Mouse (Mus musculus): ENCODE results near the gene Taar5. TPM values are rescaled to one million over a fixed set of nuclear protein-coding genes. Genes with fewer than 3 reads are reported as not detected.
A peak's percentile ranks its signal among the peaks of the same experiment; 100 is the strongest.

Gene Taar5
- polyA plus RNA-seq, 1 experiment from 2014 or later, result not detected

- ATAC-seq (ENCODE audit: insufficient number of reproducible peaks, insufficient read depth, low FRiP score, low read depth), result peak; percentile 31; the same call in 1 of the 2 replicates
- no peaks in the 10 kb centered on the region for H3K4me1 ChIP-seq (ENCODE audit: control insufficient read depth in 2 of 2, insufficient read depth in 2 of 2, low read length in 2 of 2)
- no peaks in the 10 kb centered on the region for H3K27me3 ChIP-seq (ENCODE audit: control insufficient read depth, insufficient read depth, low read length)
- H3K9ac ChIP-seq (ENCODE audit: low read length), result no peak overlapping the region
- no peak overlapping the region for H3K4me2 ChIP-seq (ENCODE audit: low read length)
- WGBS, result 35% methylated on average over 16 of the region's 16 CpGs
- H3K4me3 ChIP-seq (ENCODE audit: control insufficient read depth in 1 of 2, insufficient read depth in 1 of 2, low read depth in 1 of 2, low read length in 2 of 2), result no peak overlapping the region
- H3K9me3 ChIP-seq (ENCODE audit: control insufficient read depth, low read length), result no peaks in the 10 kb centered on the region
- no peaks in the 10 kb centered on the region for H3K36me3 ChIP-seq (ENCODE audit: control insufficient read depth, insufficient read depth, low read length)
- no peak overlapping the region for H3K27ac ChIP-seq (replicated peaks in 1 of 2; ENCODE audit: control insufficient read depth in 1 of 2, insufficient read depth in 1 of 2, low read depth in 2 of 2, low read length in 2 of 2)
Observed at GRCm38 (mm10) chr10:23978901-23979705, 8.6 kb downstream of the Taar5 start.

DNA sequence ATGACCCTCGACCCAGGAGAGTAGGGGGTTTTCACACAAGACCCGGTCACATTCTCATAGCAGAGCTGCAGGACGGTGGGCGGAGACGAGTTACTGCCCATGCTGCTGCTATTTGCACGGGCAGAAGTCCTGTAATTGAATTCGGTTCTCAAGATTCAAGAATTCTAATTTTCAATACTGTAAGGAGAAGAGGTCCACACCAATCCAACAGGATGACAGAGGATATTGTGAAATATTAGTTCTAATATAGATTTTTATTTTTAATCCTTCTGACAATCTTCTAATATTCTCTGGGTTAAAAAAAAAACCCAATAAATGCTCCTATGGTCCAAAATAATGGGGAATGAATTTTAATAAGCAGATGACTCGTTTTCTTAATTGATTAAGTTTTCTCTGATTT lies 15.0 kb downstream of the Taar5 start, which contains the start of gene Taar6:
TSS of gene Taar6 (minus strand) at position 101 of the 400 bp plus-strand sequence.
- 68% methylated on average over 8 of the region's 8 CpGs for WGBS
- no peak for ATAC-seq (ENCODE audit: insufficient number of reproducible peaks, insufficient read depth, low FRiP score, low read depth)
- Histone ChIP-seq H3K27ac (replicated peaks in 1 of 2; ENCODE audit: control insufficient read depth in 1 of 2, insufficient read depth in 1 of 2, low read depth in 2 of 2, low read length in 2 of 2) (no peak within 1 kb of the TSS), H3K4me1 (ENCODE audit: control insufficient read depth in 2 of 2, insufficient read depth in 2 of 2, low read length in 2 of 2) (no peaks in the 10 kb centered on the region), H3K9ac (ENCODE audit: low read length) (no peak within 1 kb of the TSS), H3K4me3 (ENCODE audit: control insufficient read depth in 1 of 2, insufficient read depth in 1 of 2, low read depth in 1 of 2, low read length in 2 of 2) (no peak within 1 kb of the TSS), H3K27me3 (ENCODE audit: control insufficient read depth, insufficient read depth, low read length) (no peaks in the 10 kb centered on the region), H3K4me2 (ENCODE audit: low read length) (no peak within 1 kb of the TSS), H3K36me3 (ENCODE audit: control insufficient read depth, insufficient read depth, low read length) (no peaks in the 10 kb centered on the region), H3K9me3 (ENCODE audit: control insufficient read depth, low read length) (no peaks in the 10 kb centered on the region)

DNA sequence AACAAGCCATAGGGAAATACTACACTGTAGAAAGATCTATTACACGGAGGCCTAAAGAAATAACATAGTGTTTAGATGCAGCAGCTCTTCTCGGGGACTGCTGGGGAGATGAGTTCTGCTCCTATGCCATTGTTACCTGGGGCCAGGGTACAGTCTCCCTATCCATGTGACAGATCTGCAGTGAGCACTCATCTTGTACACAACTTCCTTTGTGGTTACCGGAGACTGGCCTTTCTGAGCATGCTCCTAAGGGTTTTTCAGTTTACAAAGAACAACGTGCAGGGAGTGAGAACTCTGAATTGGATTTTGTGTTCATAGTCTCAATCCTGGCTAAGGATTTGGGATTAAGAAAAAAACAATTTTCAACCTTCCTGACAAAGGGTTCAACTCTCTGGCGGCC lies 15.9 kb downstream of the Taar5 start:
- H3K9ac ChIP-seq (ENCODE audit: low read length), result no peak overlapping the region
- H3K27ac ChIP-seq (replicated peaks in 1 of 2; ENCODE audit: control insufficient read depth in 1 of 2, insufficient read depth in 1 of 2, low read depth in 2 of 2, low read length in 2 of 2), result no peak overlapping the region
- H3K27me3 ChIP-seq (ENCODE audit: control insufficient read depth, insufficient read depth, low read length), result no peaks in the 10 kb centered on the region
- H3K4me3 ChIP-seq (ENCODE audit: control insufficient read depth in 1 of 2, insufficient read depth in 1 of 2, low read depth in 1 of 2, low read length in 2 of 2), result no peak overlapping the region
- no peak overlapping the region for H3K4me2 ChIP-seq (ENCODE audit: low read length)
- no peaks in the 10 kb centered on the region for H3K36me3 ChIP-seq (ENCODE audit: control insufficient read depth, insufficient read depth, low read length)
- no peaks in the 10 kb centered on the region for H3K4me1 ChIP-seq (ENCODE audit: control insufficient read depth in 2 of 2, insufficient read depth in 2 of 2, low read length in 2 of 2)
- no peaks in the 10 kb centered on the region for H3K9me3 ChIP-seq (ENCODE audit: control insufficient read depth, low read length)
- WGBS, result 72% methylated on average over 5 of the region's 5 CpGs
- no peak for ATAC-seq (ENCODE audit: insufficient number of reproducible peaks, insufficient read depth, low FRiP score, low read depth)

DNA sequence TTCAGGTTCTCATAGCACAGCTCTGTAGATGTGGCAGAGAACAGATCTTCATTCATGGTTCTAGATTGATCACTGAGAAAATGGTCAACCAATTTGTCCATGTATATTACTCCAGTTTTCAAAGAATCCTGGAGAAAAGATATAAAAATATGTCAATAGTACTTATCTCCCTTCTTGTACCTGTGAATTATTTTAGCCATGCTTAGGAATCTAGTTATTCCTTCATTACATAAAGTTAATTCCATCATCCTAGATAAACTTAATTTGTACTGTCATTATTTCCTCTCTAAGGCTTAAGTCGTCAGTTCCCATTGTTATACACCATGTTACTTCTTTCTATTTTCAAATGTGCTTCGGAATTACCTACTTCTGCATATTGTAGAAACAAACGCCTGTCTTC lies 22.9 kb downstream of the Taar5 start, which contains the start of gene Taar7a:
TSS of gene Taar7a (minus strand) at position 101 of the 400 bp plus-strand sequence.
- no peak within 1 kb of the TSS for H3K4me2 ChIP-seq (ENCODE audit: low read length)
- no peak for ATAC-seq (ENCODE audit: insufficient number of reproducible peaks, insufficient read depth, low FRiP score, low read depth)
- H3K36me3 ChIP-seq (ENCODE audit: control insufficient read depth, insufficient read depth, low read length), result no peaks in the 10 kb centered on the region
- H3K27ac ChIP-seq (replicated peaks in 1 of 2; ENCODE audit: control insufficient read depth in 1 of 2, insufficient read depth in 1 of 2, low read depth in 2 of 2, low read length in 2 of 2), result no peak within 1 kb of the TSS
- no peaks in the 10 kb centered on the region for H3K9me3 ChIP-seq (ENCODE audit: control insufficient read depth, low read length)
- no peak within 1 kb of the TSS for H3K9ac ChIP-seq (ENCODE audit: low read length)
- H3K4me1 ChIP-seq (ENCODE audit: control insufficient read depth in 2 of 2, insufficient read depth in 2 of 2, low read length in 2 of 2), result no peaks in the 10 kb centered on the region
- H3K27me3 ChIP-seq (ENCODE audit: control insufficient read depth, insufficient read depth, low read length), result no peaks in the 10 kb centered on the region
- 84% methylated on average over 3 of the region's 3 CpGs for WGBS
- H3K4me3 ChIP-seq (ENCODE audit: control insufficient read depth in 1 of 2, insufficient read depth in 1 of 2, low read depth in 1 of 2, low read length in 2 of 2), result no peak within 1 kb of the TSS

DNA sequence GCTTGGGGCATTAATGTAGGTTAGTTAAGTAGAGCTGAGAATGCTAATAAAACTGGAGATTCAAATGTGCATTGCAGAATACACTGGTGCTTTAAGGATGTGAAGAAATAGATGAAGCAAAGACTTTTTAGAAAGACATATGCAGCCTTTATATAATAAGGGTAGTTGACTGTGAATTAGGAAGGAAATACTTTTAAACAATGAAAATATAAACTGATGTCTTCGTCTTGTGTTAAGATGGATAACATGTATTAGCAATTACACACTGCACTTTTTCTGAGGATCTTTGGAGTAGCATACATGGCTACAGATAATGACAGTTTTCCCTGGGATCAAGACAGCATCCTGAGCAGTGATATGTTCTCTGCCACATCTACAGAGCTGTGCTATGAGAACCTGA lies 29.1 kb downstream of the Taar5 start, which contains the start of gene Taar7b:
TSS of gene Taar7b (plus strand) at position 301 of the 400 bp plus-strand sequence.
- no peaks in the 10 kb centered on the region for H3K9me3 ChIP-seq (ENCODE audit: control insufficient read depth, low read length)
- H3K4me3 ChIP-seq (ENCODE audit: control insufficient read depth in 1 of 2, insufficient read depth in 1 of 2, low read depth in 1 of 2, low read length in 2 of 2), result no peak within 1 kb of the TSS
- H3K4me1 ChIP-seq (ENCODE audit: control insufficient read depth in 2 of 2, insufficient read depth in 2 of 2, low read length in 2 of 2), result no peaks in the 10 kb centered on the region
- no peaks in the 10 kb centered on the region for H3K27me3 ChIP-seq (ENCODE audit: control insufficient read depth, insufficient read depth, low read length)
- H3K4me2 ChIP-seq (ENCODE audit: low read length), result no peak within 1 kb of the TSS
- 68% methylated on average over 1 of the region's 1 CpGs for WGBS
- no peak within 1 kb of the TSS for H3K27ac ChIP-seq (replicated peaks in 1 of 2; ENCODE audit: control insufficient read depth in 1 of 2, insufficient read depth in 1 of 2, low read depth in 2 of 2, low read length in 2 of 2)
- no peak within 1 kb of the TSS for H3K9ac ChIP-seq (ENCODE audit: low read length)
- no peak for ATAC-seq (ENCODE audit: insufficient number of reproducible peaks, insufficient read depth, low FRiP score, low read depth)
- H3K36me3 ChIP-seq (ENCODE audit: control insufficient read depth, insufficient read depth, low read length), result no peaks in the 10 kb centered on the region

- Histone ChIP-seq H3K4me1 (ENCODE audit: control insufficient read depth in 2 of 2, insufficient read depth in 2 of 2, low read length in 2 of 2) (peaks cover 0 to 3% of the 10 kb centered on the region in 2 experiments; a peak in 1 of 4 replicates), H3K9ac (ENCODE audit: low read length) (no peak overlapping the region), H3K4me3 (ENCODE audit: control insufficient read depth in 1 of 2, insufficient read depth in 1 of 2, low read depth in 1 of 2, low read length in 2 of 2) (no peak overlapping the region), H3K27ac (replicated peaks in 1 of 2; ENCODE audit: control insufficient read depth in 1 of 2, insufficient read depth in 1 of 2, low read depth in 2 of 2, low read length in 2 of 2) (no peak overlapping the region), H3K4me2 (ENCODE audit: low read length) (no peak overlapping the region), H3K36me3 (ENCODE audit: control insufficient read depth, insufficient read depth, low read length) (no peaks in the 10 kb centered on the region), H3K27me3 (ENCODE audit: control insufficient read depth, insufficient read depth, low read length) (no peaks in the 10 kb centered on the region), H3K9me3 (ENCODE audit: control insufficient read depth, low read length) (no peaks in the 10 kb centered on the region)
- WGBS, result 63% methylated on average over 1 of the region's 1 CpGs
- no peak for ATAC-seq (ENCODE audit: insufficient number of reproducible peaks, insufficient read depth, low FRiP score, low read depth)
Observed at GRCm38 (mm10) chr10:24006442-24006841, 35.9 kb downstream of the Taar5 start.

DNA sequence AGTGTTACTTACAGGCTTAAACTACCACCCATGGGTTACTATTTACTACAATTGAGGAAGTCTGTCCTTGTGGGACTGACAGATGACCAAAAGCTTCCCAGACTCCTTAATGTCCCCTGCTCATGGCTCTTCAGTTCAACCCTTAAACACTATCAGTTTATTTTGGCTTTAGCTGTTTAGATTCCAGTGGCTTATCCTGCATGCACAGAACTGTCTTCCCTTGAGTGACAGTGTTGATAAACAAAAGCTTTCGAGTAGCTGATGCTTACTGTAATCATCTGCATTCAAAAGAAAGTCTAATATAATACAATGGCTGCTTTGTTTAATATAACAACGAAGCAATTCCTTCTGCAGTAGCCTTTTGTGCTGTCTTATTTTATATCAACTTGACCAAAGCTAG lies 36.5 kb downstream of the Taar5 start:
- ATAC-seq (ENCODE audit: insufficient number of reproducible peaks, insufficient read depth, low FRiP score, low read depth), result no peak
- Histone ChIP-seq H3K4me3 (ENCODE audit: control insufficient read depth in 1 of 2, insufficient read depth in 1 of 2, low read depth in 1 of 2, low read length in 2 of 2) (no peak overlapping the region), H3K4me2 (ENCODE audit: low read length) (no peak overlapping the region), H3K27me3 (ENCODE audit: control insufficient read depth, insufficient read depth, low read length) (no peaks in the 10 kb centered on the region), H3K9ac (ENCODE audit: low read length) (no peak overlapping the region), H3K4me1 (ENCODE audit: control insufficient read depth in 2 of 2, insufficient read depth in 2 of 2, low read length in 2 of 2) (peaks cover 0 to 3% of the 10 kb centered on the region in 2 experiments; a peak in 1 of 4 replicates), H3K27ac (replicated peaks in 1 of 2; ENCODE audit: control insufficient read depth in 1 of 2, insufficient read depth in 1 of 2, low read depth in 2 of 2, low read length in 2 of 2) (no peak overlapping the region), H3K9me3 (ENCODE audit: control insufficient read depth, low read length) (no peaks in the 10 kb centered on the region), H3K36me3 (ENCODE audit: control insufficient read depth, insufficient read depth, low read length) (no peaks in the 10 kb centered on the region)
- 34% methylated on average over 2 of the region's 2 CpGs for WGBS

Data from heart, embryonic 14.5 days (tissue).